Mouse (Mus musculus) heart, embryonic 11.5 days (tissue): ENCODE results near the gene Arhgef39. TPM values are rescaled to one million over a fixed set of nuclear protein-coding genes. Genes with fewer than 3 reads are reported as not detected.
A peak's percentile ranks its signal among the peaks of the same experiment; 100 is the strongest.

ENCODE experiments used
- ATAC-seq: fragments of 200-750 bp; cut with Nextera tagmentation; replicated peaks from 2 replicates; pipeline ENCODE4 v1.8.0; 2017; ENCODE audit warnings: moderate library complexity; ENCODE audit not compliant: insufficient number of reproducible peaks, low FRiP score, low TSS enrichment
- H3K27ac ChIP-seq: fragments of 300-500 bp; sonication (generic); 2 replicates; pipeline ENCODE4 v1.5.1; 2014; ENCODE audit warnings: mild to moderate bottlenecking, low read depth, low read length
- H3K27me3 ChIP-seq: fragments of 300-500 bp; sonication (generic); 2 replicates; pipeline ENCODE4 v1.6.1; 2014; ENCODE audit warnings: mild to moderate bottlenecking, low read length, mixed read lengths; ENCODE audit not compliant: control insufficient read depth, insufficient read depth
- H3K36me3 ChIP-seq: fragments of 300-500 bp; sonication (generic); 2 replicates; pipeline ENCODE4 v1.6.1; 2014; ENCODE audit warnings: mild to moderate bottlenecking, low read length, moderate library complexity, mixed read lengths; ENCODE audit not compliant: control insufficient read depth, insufficient read depth
- H3K4me1 ChIP-seq: fragments of 300-500 bp; sonication (generic); 2 replicates; pipeline ENCODE4 v1.6.1; 2014; ENCODE audit warnings: low read length; ENCODE audit not compliant: control insufficient read depth, insufficient read depth
- H3K4me2 ChIP-seq: fragments of 300-500 bp; sonication (generic); 2 replicates; pipeline ENCODE4 v1.6.1; 2014; ENCODE audit warnings: mild to moderate bottlenecking, moderate library complexity
- H3K4me3 ChIP-seq: fragments of 300-500 bp; sonication (generic); 2 replicates; pipeline ENCODE4 v1.5.1; 2014; ENCODE audit warnings: low read depth, low read length
- H3K9ac ChIP-seq: fragments of 300-500 bp; sonication (generic); 2 replicates; pipeline ENCODE4 v1.6.1; 2014; ENCODE audit warnings: mild to moderate bottlenecking, low read depth, low read length, moderate library complexity
- H3K9me3 ChIP-seq: fragments of 300-500 bp; sonication (generic); replicated peaks from 2 replicates; pipeline ENCODE4 v1.6.1; 2016; ENCODE audit warnings: low read length; ENCODE audit not compliant: control insufficient read depth
- WGBS: fragments of 180-500 bp; shearing (Covaris S2); extraction: QIAGEN DNeasy Blood & Tissue Kit; methylation state at CpG from one replicate; pipeline ENCODE4 v1.1.7; 2014; ENCODE audit not compliant: insufficient replicate concordance; 5-methylcytosine and 5-hydroxymethylcytosine counted together
- polyA plus RNA-seq: library from polyadenylated mRNA; unstranded; fragments of >200 nt; fragmentation: Nextera tagmentation; extraction: Ambion mirVana; gene quantifications from 2 replicates; pipeline ENCODE4 v1.2.1, GENCODE M21; 2014

Gene Arhgef39
- polyA plus RNA-seq, 1 experiment from 2014 or later, result 34.2 TPM

DNA sequence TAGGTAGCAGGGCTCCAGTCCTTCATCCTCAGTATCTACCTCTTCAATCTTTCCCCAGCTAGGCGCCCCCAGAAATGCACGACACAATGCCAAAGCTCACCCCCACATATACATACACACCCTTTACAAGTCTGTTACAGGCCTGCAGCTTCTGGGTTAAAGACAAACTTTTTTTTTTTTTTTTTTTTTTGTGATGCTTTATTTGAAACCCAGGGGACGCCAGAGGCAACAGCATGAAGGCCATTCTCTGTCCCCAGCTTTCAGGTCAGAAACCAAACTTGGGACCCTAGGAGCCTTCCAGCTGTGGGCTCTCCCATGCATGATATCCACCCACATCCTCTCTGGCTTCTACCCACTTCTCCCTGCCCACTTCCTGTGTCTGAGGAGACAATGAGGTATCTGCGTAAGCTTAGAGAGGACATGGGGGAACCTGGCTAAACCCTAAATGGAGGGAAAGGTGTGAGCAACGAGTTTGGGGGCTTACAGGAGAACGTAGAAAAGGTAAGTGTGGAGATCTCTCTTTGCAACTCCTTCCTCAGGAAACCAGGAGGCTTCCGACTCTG lies 17.5 kb downstream of the Arhgef39 start:
- no peaks in the 10 kb centered on the region for H3K36me3 ChIP-seq
- peaks cover 3% of the 10 kb centered on the region; the same call in 1 of the 2 replicates for H3K4me1 ChIP-seq
- no peaks in the 10 kb centered on the region for H3K9me3 ChIP-seq
- no peak for ATAC-seq
- no peak overlapping the region for H3K27ac ChIP-seq
- no peak overlapping the region for H3K4me2 ChIP-seq
- no peak overlapping the region for H3K4me3 ChIP-seq
- no peaks in the 10 kb centered on the region for H3K27me3 ChIP-seq
- 66% methylated on average over 7 of the region's 7 CpGs for WGBS
- no peak overlapping the region for H3K9ac ChIP-seq

DNA sequence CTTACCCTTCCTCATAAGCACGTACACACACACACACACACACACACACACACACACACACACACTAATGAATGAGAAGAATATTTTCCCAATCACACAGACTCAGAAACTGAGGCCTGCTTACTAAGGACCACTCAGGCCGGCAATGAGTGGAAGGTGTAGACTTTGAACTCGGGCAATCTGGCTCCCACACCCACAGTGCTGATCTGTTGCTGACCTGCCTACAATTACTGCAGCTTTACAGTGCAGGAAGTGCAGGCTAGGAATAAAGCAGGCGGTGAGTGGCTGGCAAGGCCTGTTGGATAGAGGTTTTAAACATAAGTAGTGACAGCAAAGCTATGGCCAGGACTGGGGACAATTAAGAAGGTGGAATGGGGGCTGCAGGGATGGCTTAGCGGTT lies 18.5 kb downstream of the Arhgef39 start:
- Histone ChIP-seq H3K9me3 (no peaks in the 10 kb centered on the region), H3K4me2 (no peak overlapping the region), H3K27ac (no peak overlapping the region), H3K9ac (no peak overlapping the region), H3K4me3 (no peak overlapping the region), H3K27me3 (no peaks in the 10 kb centered on the region), H3K4me1 (peaks cover 3% of the 10 kb centered on the region; the same call in 1 of the 2 replicates), H3K36me3 (no peaks in the 10 kb centered on the region)
- WGBS, result 79% methylated on average over 5 of the region's 5 CpGs
- ATAC-seq, result no peak

- Histone ChIP-seq H3K27me3 (no peaks in the 10 kb centered on the region), H3K4me1 (peaks cover 3% of the 10 kb centered on the region; the same call in 1 of the 2 replicates), H3K9me3 (no peaks in the 10 kb centered on the region), H3K36me3 (no peaks in the 10 kb centered on the region), H3K4me2 (peak overlapping the region; percentile 44), H3K9ac (peak overlapping the region; percentile 54; the same call in 1 of the 2 replicates), H3K4me3 (no peak overlapping the region), H3K27ac (no peak overlapping the region)
- ATAC-seq, result no peak
- WGBS, result 39% methylated on average over 24 of the region's 24 CpGs
Measured at GRCm38 (mm10) chr4:43478906-43479832, 20.3 kb downstream of the Arhgef39 start.

GRCm38 (mm10) chr4:43478534-43478858 lies 21.0 kb downstream of the Arhgef39 start:
- Histone ChIP-seq H3K4me2 (peak overlapping the region; percentile 65), H3K36me3 (no peaks in the 10 kb centered on the region), H3K4me3 (peak overlapping the region; percentile 37), H3K9ac (peak overlapping the region; percentile 44), H3K4me1 (peaks cover 3% of the 10 kb centered on the region; the same call in 1 of the 2 replicates), H3K9me3 (no peaks in the 10 kb centered on the region), H3K27me3 (no peaks in the 10 kb centered on the region), H3K27ac (no peak overlapping the region)
- ATAC-seq, result no peak; the same call in 1 of the 2 replicates
- WGBS, result 53% methylated on average over 8 of the region's 8 CpGs

DNA sequence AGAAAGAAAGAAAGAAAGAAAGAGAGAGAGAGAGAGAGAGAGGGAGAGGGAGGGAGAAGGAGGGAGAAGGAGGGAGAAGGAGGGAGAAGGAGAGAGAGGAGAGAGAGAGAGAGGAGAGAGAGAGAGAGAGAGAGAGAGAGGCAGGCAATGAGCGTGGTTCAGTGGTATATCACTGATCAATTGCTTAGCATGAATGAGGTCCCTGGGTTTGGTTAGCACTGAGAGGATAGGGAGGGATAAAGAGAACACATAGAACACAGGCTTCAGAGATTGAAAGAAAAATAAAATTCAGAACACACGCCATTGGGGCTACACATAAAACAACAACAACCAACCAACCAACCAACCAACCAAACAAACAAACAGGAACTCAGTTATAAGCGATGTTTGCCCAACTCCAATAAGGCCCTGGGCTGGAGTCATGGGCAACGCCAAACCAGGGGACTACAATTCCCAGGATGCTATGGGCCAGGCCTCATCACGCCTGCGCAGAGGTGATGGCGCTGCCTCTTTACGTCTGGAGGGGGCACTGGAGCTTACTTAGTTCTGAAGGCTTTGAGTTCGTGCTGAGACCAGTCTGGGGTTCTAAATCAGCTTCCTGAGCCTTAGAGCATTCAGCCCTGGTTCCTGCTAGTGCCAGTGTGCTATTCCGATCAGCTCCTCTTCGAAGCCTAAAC lies 21.5 kb downstream of the Arhgef39 start:
- Histone ChIP-seq H3K4me1 (peaks cover 3% of the 10 kb centered on the region; the same call in 1 of the 2 replicates), H3K36me3 (no peaks in the 10 kb centered on the region), H3K4me3 (peak overlapping the region; percentile 37), H3K27me3 (no peaks in the 10 kb centered on the region), H3K9me3 (no peaks in the 10 kb centered on the region), H3K27ac (no peak overlapping the region), H3K4me2 (peak overlapping the region; percentile 65), H3K9ac (peak overlapping the region; percentile 44)
- peak; percentile 86 for ATAC-seq
- WGBS, result 18% methylated on average over 11 of the region's 11 CpGs

GRCm38 (mm10) chr4:43476604-43477003 lies 22.9 kb downstream of the Arhgef39 start:
- Histone ChIP-seq H3K36me3 (no peaks in the 10 kb centered on the region), H3K4me3 (no peak overlapping the region), H3K9ac (0 out of 2 replicates have a peak overlapping the region, but pooled peaks have one; percentile 16), H3K27me3 (no peaks in the 10 kb centered on the region), H3K4me2 (no peak overlapping the region), H3K9me3 (no peaks in the 10 kb centered on the region), H3K27ac (no peak overlapping the region), H3K4me1 (peaks cover 3% of the 10 kb centered on the region; the same call in 1 of the 2 replicates)
- 78% methylated on average over 5 of the region's 6 CpGs for WGBS
- ATAC-seq, result no peak

DNA sequence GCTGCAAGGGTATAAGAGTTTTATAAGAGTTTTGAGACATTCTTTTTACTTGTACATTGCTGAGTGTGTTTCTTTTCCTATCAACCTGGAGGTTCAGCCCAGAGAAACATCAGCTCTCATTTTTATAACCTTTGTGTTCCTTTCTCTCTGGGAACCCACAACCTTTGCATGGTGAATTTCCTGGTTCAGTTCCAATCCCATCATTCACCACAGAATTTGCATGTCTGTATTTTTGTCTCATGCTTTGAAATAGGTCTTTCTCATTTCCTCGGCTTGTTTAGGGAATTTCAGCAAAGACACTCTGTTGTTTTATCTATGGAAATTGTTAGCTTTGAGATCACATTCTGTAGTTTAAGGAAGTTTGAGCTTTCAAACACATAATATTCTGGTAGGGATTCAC lies 25.9 kb downstream of the Arhgef39 start:
- H3K4me2 ChIP-seq, result no peak overlapping the region
- no peak overlapping the region for H3K9ac ChIP-seq
- peaks cover 3% of the 10 kb centered on the region; the same call in 1 of the 2 replicates for H3K4me1 ChIP-seq
- WGBS, result 69% methylated on average over 1 of the region's 1 CpGs
- no peaks in the 10 kb centered on the region for H3K9me3 ChIP-seq
- H3K36me3 ChIP-seq, result no peaks in the 10 kb centered on the region
- no peak overlapping the region for H3K4me3 ChIP-seq
- no peaks in the 10 kb centered on the region for H3K27me3 ChIP-seq
- no peak for ATAC-seq
- H3K27ac ChIP-seq, result no peak overlapping the region

DNA sequence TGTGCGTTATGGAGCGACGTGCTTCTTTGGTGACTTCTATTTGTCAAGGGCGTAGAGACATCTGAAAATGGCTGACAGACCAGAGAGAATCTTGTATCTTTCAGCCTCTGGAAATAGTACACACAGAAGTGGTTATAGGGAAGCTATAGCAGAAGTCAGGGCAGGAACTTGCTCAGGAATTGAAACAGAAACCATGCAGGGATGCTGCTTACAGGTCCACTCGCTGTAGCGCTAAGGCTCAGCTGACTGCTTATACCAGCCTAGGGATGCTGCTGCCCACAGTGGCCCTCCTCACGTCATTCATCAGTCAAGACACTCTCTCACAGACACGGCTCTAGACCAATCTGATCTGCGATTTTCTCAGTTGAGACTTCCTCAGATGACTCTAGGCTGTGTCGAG lies 29.2 kb downstream of the Arhgef39 start:
- Histone ChIP-seq H3K36me3 (no peaks in the 10 kb centered on the region), H3K4me1 (no peaks in the 10 kb centered on the region), H3K4me2 (no peak overlapping the region), H3K27ac (no peak overlapping the region), H3K9ac (no peak overlapping the region), H3K27me3 (no peaks in the 10 kb centered on the region), H3K9me3 (no peaks in the 10 kb centered on the region), H3K4me3 (no peak overlapping the region)
- ATAC-seq, result no peak
- 90% methylated on average over 10 of the region's 10 CpGs for WGBS
